Mouse (Mus musculus): ENCODE measurements at regions not wholly inside any gene's neighbourhood (a gene's known extent, or its start where the extent isn't known, plus 50 kb on each side); places are given as distances from the start of the nearest gene placed in this dataset.
"Not testable (repeated sequence)": the region's sequence is repeated elsewhere in the genome, so short reads cannot be mapped to it uniquely, and the experiment has no call there.

DNA sequence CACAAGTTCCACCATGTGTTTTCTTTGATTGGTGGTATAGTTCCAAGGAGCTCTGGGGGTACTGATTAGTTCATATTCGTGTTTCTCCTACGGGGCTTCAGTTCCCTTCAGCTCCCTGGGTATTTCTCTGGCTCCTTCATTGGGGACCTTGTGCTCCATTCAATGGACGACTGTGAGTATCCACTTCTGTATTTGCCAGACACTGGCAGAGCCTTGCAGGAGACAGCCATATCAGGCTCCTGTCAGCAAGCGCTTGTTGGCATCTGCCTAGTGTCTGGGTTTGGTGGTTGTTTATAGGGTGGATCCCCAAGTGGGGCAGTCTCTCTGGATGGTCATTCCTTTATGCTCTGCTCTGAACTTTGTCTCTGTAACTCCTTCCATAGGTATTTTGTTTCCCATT is 1905.5 kb upstream of the Sel1l start:
- not testable (repeated sequence) for DNase-seq (ENCODE audit: low read depth)

DNA sequence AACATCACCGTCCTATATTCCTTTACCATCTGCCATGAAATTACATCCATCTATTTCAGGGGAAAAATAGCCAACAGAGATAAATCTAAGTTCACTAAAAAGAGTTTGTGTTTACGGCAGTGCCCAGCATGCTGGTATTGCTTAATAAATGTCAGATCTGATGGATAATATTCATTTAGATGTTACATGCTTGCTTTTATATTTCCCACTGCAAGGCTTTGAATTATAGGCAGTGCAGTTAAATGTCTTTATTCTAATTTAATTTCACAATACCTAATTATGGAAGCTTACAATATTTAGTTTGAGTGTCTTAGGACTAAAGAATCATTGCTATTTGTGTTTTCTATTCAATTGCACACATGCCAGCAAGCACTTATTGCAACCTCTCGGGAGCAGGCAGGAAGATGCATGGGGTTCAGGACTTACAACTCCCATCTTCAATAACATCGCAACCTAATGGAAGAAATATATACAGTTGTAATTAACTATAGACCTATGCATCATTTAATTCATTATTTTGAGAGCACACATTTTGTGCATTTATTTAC is 1899.4 kb upstream of the Sel1l start:
- DNase-seq (ENCODE audit: low read depth): no peak

DNA sequence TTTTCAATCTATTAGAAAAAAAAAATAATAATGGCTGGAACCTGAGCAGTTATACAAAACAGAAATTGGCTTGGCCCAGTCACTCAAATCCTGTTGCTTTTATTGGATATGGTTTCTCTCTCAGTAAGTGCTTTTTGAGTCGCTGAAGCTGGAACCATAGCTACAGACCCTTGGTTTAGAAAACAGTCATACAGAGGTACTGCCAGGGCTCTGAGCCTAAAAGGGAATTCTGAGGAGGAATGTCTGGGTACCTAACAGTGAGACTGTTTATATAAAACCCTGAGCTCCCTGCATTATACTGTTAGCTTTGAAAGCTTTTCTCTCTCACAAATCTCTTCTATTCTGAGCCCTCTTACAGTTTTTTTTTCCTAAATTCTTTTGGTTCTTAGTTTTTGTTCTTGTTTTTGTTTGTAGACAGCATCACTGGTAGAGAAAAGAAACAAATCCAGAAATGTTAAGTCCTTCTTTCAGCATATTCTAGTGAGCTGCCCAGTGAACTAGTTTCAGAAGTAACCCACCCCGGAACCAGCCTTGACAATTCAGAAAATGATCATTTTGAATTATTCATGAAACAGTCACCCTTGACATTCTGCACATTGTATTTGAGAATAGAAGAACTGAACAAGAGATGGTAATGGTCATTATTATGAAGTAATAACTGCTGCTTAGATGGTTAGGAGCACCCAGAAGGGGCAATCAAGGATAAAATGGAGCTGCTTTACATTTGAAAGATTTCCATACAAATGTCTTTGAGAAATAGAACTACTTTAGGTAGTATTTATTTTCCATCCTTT is 1869.9 kb upstream of the Sel1l start:
- DNase-seq (ENCODE audit: low read depth): no peak

DNA sequence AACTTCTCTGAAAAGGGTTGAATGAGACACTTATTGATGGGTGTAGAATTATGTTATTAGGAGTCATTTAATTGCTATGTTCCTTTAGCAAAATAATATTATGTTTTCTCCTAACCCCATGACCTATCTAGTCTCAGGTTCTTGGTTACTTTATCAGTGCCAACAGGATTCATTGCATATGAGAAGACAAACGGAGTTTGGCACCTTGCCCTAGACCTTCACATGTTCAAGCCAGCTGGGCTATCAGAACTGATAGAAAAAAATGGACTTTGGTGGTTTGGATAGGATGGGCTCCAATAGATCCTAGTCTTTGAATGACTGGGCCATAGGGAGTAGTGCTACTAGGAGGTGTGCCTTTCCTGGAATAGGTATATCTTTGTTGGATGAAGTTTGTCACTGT is 1857.0 kb upstream of the Sel1l start:
- no peak for DNase-seq (ENCODE audit: low read depth)

DNA sequence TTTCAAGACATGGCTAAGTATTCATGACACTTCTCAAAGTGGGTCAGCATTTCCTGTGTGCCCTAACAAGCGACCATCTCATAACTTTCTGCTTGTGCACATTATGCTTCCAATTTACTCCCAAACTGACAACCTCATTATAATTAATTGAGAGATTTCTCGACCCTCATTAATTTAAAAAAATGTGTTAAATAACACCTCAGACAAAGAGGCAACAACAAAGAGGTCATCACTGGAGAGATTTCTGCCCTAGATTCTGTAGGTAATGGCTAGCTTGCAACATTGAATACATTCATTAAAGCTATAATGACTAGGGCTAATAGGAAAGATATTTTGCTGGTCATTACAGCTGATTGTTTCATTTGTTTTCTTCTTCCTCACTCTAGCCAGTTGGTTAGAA is 1838.2 kb upstream of the Sel1l start:
- no peak for DNase-seq (ENCODE audit: low read depth)

DNA sequence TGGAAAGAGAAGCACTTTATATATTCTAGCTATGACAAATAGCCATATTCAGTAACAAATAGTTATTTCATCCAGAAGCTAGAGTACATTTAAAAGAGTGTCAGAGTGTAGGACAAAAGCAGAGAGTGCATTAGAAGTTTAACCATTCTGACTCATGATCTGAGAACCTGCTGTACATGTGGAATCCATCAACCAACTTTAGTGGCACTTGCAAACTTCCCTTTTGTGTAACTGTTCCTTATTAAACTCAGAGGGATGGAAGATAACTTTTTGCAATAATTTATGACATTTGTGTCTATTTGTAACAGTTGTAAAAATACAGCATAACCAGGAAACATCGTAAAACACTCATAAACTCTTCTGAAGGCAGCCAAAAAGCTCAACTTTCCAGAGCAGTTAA is 1835.4 kb upstream of the Sel1l start:
- no peak for DNase-seq (ENCODE audit: low read depth)

DNA sequence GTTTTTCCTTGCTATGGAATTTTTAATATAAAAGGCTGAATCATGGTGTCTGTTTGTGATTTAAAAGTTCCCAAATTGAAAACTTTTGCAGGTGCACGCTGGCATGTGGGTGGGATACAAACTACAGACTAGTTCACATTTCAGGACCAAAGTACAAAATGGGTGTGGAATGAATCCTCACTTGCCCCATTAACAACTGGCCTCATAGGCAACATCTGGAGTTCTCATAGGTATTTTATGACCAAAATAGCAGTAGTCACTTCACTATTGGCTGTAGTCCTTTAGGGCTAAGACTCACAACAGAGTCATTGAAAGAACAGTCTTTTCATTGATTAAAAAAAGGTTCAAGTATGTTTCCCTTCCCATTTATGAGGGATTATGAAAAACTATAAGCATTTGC is 1828.5 kb upstream of the Sel1l start:
- no peak for DNase-seq (ENCODE audit: low read depth)

DNA sequence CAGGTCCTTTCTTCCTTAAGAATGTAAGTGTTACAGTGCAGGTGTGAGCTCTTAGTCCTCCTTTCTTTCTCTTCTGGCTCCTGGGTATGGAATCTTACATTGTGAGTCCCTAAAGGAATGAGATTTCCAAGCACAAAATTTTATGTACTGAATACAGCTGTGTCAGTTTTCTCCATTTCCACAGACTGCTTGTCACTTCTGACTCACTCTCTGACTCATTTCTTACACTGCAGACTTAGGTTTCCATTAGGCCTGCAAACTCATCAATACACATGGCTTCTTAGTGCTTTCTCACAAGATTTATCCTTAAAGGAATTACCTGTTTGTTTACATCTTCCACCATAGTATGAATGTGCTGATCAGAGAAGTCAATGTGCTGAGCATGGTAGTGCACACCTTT is 1826.1 kb upstream of the Sel1l start:
- peak; percentile 8 for DNase-seq (ENCODE audit: low read depth)

DNA sequence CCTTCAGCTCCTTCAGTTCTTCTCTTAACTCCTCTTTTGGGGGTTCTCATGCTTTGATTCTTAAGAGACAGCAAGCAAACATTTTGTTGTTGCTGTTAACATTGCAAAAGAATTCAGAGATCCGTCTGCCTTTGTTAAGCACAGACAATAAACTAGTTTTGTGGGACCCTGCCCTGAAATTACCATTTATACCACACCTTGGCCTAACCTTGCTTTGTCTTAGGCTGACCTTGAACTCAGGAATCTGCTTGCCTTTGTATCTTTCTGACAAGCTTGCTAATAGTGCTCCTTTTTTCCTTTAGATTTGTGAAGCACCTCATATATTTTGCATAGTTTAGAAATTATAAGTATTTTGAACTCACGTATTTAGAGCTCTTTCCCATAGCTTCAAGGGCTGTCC is 1820.3 kb upstream of the Sel1l start:
- no peak for DNase-seq (ENCODE audit: low read depth)

DNA sequence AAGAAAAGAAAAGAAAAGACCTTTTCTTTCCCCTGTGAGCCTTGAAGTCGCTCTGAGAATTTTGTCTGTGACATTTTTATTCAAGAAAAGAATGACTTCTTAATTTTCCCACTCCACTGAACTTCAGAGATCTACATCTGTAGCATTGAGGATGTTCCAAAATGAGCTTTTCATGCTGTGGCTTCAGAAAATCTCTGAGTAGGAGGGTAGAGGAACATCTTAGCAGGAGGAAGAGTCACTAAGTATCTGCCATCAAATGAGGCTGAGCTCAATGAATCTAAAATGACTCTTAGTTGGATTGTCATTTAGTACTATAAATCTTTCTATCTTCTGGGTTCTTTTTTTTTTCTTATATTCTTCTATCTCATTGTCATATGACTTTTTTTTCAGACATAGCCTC is 1817.8 kb upstream of the Sel1l start:
- DNase-seq (ENCODE audit: low read depth): no peak
